Mouse (Mus musculus) left cerebral cortex, postnatal 25 days (tissue): Measurements from ENCODE around the gene Mprip. TPM values are rescaled to one million over a fixed set of nuclear protein-coding genes. Genes with fewer than 3 reads are reported as not detected.

Experiments
- DNase-seq, 2 experiments: peaks; one replicate each; pipeline ENCODE4 v3.0.0; 2022; ENCODE audit warnings: low spot score in 2 of 2, mixed read lengths in 1 of 2
- intact Hi-C: fragments of 180-260 bp; cut with DNase I; formaldehyde crosslinking; loops from one replicate; pipeline ENCODE4 v1.15.1; 2025
- total RNA-seq, 2 experiments: library from RNA; stranded (reverse); gene quantifications; 2 replicates each; pipeline ENCODE4 v1.2.3; 2021

Mprip gene
- total RNA-seq, 2 experiments from 2014 or later: 276 to 292 TPM

GRCm38 (mm10) chr11:59779406-59779805 is 118.3 kb downstream of the Mprip start:
- DNase-seq: no peak
- intact Hi-C loops: no loop called here

GRCm38 (mm10) chr11:59780241-59780640 is 119.1 kb downstream of the Mprip start:
- intact Hi-C loops: no loop called here
- no peak for DNase-seq

DNA sequence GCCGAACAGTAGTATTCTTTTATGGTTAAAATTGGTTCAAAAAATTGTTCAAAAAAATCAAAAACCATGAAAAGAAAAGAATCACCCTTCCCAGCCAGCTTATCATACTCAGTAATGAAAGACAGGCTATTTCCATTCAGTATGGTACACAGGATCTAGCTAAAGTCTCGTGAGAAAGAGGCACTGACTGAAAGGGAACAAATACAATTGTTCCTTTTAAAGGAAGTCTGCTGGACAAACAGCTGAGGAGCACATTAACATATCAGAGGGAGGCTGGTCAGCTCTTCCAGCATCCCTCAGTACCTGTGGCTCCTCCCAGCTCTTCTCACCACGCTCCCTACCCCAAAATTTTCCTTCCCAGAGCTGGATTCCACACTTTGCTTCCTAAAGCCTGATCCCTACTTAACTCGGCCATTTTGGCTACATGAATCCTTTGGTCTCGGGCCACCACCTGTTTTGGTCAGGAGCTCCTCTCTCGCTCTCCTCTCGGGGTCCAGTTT is 121.0 kb downstream of the Mprip start:
- DNase-seq: no peak
- intact Hi-C loops: no loop called here

DNA sequence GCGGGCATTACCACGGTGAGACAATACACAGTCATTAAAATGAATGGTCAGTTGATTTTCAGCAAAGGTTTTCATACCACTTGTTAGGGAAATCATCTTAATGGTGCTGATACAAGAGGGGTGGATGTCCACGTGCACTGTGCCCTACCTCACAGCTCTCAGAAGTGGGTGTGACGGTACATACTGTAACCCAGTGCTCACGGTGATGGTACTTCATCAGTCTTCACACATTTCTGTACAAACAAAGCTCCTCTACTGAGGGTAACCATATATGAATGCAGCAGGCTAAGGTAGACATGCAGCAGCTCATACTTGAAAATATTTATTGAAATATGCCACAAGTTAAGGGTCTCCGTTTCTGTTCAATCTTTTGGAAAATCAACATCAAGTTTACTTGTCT is 122.5 kb downstream of the Mprip start:
- intact Hi-C loops: no loop called here
- DNase-seq: no peak

- intact Hi-C loops: no loop called here
- no peak for DNase-seq
Measured at GRCm38 (mm10) chr11:59786444-59787198, 125.5 kb downstream of the Mprip start.

DNA sequence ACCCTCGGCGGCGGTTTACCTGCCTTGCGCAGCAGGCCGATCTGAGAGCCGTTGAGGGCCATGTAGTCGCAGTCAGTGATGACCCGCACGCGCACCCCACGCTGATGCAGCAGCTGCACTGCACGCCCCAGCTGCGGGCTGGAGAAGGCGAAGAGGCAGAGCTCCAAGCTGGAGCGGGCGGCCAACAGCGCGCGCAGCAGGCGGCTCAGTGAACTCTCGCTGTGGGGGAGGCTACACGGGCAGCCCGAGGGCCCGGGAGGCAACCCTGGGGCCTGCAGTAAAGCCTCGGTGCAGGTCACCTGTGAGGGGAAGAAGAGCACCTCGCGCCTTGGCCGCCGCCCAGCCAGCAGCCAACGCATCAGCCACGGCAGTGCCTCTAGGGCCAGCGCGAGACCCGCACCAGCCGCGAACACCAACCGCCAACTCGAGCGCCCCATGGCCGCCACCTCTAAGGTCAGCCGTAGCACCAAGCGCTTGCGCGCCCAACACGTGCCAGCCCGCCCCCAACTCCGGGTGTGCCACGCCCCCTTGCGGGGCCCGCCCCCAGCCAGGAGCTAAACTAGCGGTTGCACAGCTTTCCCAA is 126.2 kb downstream of the Mprip start, which contains the start of gene Pld6:
Gene Pld6, minus strand, starts transcription at position 447 of the 583 bp plus-strand sequence.
- intact Hi-C loops: no loop called here
- DNase-seq: peak in 1 of 2 experiments; percentile 31

DNA sequence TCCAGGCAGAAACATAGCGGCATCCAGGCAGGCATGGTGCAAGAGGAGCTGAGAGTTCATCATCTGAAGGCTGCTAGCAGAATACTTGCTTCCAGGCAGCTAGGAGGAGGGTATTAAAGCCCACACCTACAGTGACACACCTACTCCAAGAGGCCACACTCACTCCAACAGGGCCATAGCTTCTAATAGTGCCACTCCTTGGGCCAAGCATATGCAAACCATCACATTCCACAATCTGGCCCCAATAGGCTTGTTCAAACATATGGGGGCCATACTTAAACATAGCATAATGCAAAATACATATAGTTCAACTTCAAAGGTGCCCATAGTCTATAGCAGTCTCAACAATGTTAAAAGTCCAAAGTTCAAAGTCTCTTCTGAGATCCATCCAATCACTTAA is 128.2 kb downstream of the Mprip start:
- intact Hi-C loops: no loop called here
- no peak for DNase-seq

DNA sequence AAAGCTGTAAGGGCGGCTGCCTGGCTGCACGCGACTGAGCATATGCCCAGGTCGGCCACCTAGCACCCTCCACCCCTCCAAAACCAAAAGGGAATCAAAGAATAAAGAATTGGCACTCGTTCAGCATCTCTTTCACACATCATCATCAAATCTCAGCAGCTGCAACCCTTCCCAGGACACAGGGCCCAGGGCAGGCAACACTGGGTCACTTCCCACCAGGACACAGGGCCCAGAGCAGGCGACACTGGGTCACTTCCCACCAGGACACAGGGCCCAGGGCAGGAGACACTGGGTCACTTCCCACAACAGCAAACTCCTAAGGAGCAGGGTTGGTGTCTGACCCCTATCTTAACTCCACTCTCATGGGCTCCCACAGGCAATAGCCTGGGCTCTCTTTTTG is 132.3 kb downstream of the Mprip start:
- intact Hi-C loops: no loop called here
- no peak for DNase-seq

- no peak for DNase-seq
- intact Hi-C loops: no loop called here
Measured at GRCm38 (mm10) chr11:59800412-59800811, 139.3 kb downstream of the Mprip start.

DNA sequence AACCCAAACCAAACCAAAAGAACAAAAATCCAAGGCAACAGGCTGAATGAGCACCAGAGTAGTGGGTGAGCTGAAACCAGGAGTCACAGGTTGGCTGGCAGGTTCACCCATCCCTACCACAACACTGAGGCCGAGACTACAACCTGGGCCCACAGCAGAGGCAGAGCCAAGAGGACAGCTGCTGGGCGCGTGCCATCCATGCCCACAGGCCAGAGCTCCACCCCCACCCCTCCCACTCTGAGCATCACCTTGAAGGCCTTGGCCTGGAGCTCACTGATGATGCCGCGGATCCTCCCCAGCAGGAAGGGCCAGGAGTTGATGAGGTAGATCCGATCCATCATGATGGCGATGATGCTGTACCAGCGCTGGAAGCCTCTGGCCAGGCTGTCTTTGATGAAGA is 140.8 kb downstream of the Mprip start:
- DNase-seq: no peak
- intact Hi-C loops: no loop called here

- intact Hi-C loops: no loop called here
- DNase-seq: no peak
Measured at GRCm38 (mm10) chr11:59803516-59803915, 142.4 kb downstream of the Mprip start.

DNA sequence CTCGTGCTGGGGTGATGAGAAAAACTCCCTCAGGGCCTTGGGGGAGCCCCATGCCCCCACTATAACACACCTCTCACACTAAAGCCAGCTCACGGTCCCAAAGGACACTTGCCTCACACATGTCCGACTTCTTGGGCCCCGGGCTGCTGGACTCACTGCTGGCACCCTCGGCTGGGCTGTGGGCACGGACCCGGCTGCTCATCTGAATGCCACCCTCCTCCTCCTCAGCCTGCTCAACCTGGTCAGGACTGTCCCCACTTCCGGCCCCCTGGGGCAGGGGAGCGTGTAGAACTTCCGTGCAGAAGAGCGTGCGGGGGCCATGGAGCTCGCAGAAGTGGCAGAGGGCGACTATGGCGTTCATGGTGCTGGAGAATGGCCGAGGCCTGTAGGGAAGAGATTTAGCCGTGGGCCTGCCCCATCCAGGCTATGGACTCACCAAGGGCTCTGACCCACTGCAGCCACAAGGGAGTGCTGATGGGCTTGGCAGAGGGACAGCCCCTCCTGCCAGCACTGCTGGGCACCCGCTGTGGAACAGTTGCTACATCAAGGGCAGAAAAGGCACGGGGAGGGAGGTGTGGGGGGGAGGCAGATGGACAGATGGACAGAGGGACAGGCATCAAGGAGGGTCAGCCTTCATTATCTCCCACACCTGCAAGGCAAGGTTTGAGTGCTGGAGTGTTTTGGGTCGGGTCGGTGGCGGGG is 143.5 kb downstream of the Mprip start:
- intact Hi-C loops: no loop called here
- no peak for DNase-seq

DNA sequence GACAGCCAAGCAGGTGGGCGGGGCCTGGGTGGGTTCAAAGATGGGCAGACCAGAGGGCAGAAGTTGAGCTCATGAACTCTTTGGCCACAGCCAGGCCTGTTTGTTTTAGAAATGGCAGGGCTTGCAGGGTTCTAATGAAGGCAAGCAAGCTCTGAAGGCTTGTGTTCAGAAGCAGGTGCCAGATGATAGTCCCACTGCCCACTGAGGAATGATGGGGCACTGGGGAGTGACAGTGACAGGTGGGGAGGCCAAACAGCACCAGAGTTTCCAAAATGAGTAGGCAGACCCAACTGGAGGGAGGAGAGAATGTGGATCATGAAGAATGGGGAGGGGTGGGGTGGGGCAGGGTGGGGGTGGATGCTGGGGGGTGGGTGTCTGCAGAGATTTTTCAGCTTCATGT is 144.2 kb downstream of the Mprip start:
- no peak for DNase-seq
- intact Hi-C loops: no loop called here

GRCm38 (mm10) chr11:59805656-59806055 is 144.6 kb downstream of the Mprip start:
- intact Hi-C loops: no loop called here
- no peak for DNase-seq

- intact Hi-C loops: no loop called here
- DNase-seq: no peak
Measured at GRCm38 (mm10) chr11:59808170-59808960, 147.3 kb downstream of the Mprip start.

GRCm38 (mm10) chr11:59809071-59809669 is 148.1 kb downstream of the Mprip start:
- DNase-seq: peak in 1 of 2 experiments; percentile 23
- intact Hi-C loops: no loop called here

GRCm38 (mm10) chr11:59809670-59810474 is 148.8 kb downstream of the Mprip start, which contains the start of gene Flcn:
Gene Flcn (minus strand): TSS chr11:59810016.
- peak; percentile 87 to 89 for DNase-seq
- intact Hi-C loops: no loop called here

DNA sequence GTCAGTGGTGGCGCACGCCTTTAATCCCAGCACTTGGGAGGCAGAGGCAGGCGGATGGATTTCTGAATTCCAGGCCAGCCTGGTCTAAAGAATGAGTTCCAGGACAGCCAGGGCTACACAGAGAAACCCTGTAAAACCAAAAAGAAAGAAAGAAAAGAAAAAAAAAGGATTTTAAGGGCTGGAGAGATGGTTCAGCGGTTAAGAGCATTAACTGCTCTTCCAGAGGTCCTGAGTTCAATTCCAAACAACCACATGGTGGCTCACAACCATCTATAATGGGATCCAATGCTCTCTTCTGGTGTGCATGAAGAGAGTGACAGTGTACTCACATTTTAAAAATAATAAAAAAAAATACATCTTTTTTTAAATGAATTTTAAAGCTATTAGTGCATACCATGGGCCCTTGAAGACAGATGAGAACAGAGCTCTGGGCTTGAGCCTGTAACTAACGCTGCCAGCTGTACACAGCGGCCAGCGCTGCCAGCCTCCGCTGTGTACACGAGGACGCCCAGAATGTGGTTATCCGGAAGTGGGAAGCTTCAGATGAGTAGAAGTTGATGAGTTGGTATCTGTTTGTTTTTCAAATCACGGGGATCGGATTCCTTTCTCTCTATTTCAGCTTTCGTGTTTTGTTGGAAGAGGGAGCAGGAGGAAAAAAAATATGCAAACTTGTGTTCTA is 149.5 kb downstream of the Mprip start:
- DNase-seq: no peak
- intact Hi-C loops: no loop called here
